Mouse (Mus musculus) embryo, embryonic 10 days (tissue): ENCODE measurements around the gene Adamts20.
"Not testable (repeated sequence)": the region's sequence is repeated elsewhere in the genome, so short reads cannot be mapped to it uniquely, and the experiment has no call there.

Source experiments
- DNase-seq: peaks from one replicate; pipeline ENCODE4 v3.0.0-alpha.2; 2015; ENCODE audit warnings: low spot score

The Adamts20 gene

DNA sequence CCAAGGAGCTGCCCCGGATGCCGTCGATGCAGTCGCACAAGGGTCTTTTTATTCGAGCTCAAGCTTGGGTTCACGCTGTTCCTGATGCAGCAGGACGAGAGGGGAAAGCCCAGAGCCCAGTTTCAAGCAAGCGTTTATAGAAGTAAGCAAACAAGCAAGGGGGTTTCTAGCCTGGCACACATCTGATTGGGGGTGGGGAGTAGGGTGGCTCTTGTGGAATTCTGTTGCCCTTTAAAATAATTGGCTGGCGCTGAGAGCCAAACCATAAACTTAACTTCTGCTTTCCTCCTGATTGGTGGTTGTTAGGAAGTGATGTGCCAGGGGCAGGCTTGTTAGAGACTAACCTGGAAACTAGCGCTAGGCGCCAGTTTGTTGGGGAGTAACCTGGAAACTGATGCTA, at the start of gene Adamts20:
Gene Adamts20, minus strand, starts transcription at position 101 of the 400 bp plus-strand sequence.
- DNase-seq, result no peak

DNA sequence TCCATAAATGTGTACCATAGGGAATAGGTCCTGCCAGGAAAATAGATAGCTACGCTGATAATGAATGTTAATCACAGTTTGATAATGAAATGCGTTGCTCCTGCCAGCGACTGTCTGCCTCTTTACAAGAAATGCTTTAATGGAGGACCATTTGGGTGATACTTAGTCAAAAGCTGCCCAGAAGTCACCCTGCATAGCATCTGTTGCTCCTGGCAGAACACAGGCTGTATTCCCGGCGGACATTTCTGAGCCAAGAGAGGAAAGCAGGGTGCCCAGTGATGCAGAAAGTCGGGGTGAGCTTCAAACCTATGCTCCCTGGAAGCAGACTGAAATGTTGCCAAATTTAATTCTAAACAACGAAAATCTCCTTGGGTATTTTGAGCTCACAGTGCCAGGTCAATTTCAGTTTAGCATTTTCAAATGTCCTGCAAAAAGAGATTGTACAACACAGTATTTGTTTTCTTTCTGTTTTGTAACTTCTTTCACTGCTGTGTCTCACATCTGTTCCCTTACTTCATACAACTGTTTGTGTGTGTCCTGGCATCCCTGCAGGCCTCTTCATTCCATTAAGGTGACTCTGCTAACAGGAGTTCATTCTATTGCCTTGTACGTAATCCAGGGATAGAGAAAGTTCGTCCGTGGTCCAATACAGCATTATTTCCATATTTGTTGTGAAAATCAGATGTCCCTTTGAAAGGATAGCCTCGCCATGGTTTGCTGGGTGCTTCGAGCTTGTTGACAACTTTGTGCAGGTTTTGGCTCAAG, 38.4 kb upstream of the Adamts20 start:
- no peak for DNase-seq

DNA sequence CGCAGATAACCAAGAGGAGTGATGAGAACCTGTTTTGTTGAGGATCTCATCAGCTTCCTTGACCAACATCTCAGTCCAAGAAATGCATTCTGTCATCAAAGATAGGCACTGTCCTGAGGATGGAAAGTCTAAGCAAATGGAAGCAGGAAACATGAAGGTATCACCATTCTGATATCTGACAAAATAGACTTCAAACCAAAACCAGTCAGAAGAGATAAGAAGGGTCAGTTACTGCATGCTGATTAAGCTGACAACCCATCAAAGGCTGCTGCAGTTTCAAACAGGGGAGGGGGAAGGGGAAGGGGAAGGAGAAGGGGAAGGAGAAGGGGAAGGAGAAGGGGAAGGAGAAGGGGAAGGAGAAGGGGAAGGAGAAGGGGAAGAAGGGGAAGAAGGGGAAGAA, 34.0 kb upstream of the Adamts20 start:
- DNase-seq, result no peak

DNA sequence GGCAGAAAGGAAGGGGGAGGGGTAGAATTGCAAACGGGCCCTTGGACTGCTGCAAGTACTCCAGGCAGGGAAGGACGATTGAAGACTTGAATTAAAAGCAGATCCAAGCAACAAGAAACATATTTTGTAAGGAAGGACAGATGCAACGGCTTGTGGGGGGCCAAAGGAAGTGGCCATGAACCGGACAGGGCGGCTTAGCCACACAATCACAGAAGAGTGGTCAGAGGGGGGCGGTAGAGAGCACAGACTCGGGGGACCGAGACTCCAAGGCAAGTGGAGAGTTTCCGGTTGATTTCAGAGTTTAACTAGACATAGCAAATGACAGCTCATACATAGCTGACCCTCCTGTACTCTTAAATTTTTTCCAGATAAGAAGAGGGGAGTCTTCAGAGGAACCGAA, 30.7 kb upstream of the Adamts20 start:
- no peak for DNase-seq

DNA sequence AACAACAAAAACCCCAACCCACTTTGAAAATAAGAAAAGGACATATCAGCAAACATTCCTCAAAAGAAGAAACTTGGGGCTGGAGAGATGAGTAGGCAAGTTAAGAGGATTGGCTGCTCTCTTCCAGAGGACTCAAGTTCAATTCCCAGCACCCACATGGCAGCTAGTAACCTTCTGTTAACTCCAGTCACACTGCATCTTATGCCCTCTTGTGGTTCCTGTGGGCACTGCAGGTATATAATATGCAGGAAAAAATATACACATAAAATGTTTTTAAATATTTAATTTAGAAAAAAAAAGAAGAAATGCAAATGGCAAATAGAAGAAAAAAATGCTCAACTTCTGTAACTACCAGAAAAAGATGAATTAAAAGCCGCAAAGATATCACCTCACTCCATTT, 29.2 kb upstream of the Adamts20 start:
- DNase-seq, result no peak

DNA sequence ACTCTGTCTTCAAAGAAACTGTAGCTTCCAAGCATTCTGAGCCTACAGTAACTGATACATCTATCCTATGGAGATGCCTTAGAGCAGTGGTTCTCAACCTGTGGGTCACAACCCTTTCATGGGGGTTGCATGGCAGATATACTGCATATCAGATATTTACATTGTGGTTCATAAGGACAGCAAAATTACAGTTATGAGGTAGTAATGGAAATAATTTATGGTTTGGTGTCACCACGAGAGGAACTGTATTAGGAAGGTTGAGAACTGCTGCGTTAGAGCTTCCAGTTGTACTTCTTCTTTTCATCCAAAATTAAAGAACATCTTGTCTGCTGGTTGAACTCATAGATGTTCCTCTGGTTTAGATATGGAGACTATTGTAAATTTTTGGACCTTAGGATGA, 24.2 kb upstream of the Adamts20 start:
- no peak for DNase-seq

DNA sequence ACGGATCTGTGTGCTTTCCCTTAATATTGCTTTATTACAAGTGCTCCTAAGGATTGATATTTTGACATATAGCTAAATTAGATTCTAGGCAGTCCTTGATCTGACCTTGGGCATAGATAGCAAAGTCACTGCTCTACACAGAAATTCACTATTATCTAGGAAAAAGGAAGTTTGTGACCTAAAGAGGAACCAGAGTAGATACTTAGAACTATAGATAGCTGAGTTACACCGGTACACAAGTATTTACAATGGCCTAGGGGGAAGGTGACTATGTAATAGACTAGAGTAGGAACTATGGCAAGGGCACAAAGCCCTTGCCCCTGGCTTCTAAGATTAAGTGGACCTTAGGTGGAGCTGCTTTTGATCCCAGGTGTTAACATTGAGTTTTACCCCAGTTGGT, 22.8 kb upstream of the Adamts20 start:
- not testable (repeated sequence) for DNase-seq

DNA sequence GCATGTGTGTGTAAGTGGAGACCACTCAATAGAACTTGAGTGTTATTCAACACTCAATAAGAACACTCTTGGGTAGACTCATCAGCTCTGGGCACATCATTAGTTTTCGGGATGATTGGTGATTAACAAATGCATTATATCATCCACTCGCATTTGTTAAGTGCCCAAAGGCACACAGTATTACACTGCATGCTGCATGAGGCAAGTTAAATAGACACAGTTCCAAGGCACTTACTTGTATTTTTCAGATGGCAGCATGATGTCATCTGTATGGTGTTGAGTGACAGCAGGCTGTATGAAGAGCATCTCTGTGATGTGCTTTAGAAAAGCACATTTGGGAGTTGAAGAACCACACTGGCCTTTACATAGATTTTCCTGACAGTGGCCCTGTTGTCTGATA, 17.3 kb upstream of the Adamts20 start:
- no peak for DNase-seq

DNA sequence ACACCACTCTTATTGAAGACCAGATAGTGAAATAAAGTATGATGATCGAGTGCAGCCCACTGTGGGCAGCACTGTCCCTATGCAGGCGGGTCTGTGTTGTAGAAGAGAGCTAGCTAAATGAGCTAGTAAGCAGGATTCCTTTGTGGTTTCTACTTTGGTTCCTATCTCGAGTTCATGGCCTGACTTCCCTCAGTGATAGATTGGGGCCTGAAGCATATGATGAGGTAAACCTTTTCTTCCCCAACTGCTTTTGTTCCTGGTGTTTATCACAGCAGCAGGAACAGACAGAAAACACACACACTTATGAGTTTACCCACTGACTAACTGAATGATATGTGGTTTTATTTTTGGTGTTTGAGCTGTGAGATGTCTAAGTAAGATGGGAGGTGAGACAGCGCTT, 15.6 kb upstream of the Adamts20 start:
- DNase-seq, result no peak

DNA sequence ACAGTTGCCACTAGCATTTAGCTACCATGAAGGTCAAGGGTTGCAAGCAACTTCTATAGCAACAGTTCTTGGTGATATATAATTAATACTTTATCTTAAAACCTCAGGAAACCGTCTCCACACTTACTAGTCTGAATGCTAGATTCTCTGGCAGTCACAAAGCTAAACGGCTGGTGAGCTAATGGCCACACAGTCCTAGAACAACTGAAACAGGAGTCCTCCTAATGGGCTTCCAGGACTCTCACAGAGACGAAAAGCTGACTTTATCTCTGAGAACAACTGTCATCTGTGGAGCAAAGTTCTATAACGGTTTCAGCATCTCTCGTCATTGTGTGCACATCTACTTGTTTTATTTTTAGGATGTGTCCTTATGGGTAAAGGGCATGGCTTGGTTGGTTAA, 15.0 kb upstream of the Adamts20 start:
- no peak for DNase-seq

DNA sequence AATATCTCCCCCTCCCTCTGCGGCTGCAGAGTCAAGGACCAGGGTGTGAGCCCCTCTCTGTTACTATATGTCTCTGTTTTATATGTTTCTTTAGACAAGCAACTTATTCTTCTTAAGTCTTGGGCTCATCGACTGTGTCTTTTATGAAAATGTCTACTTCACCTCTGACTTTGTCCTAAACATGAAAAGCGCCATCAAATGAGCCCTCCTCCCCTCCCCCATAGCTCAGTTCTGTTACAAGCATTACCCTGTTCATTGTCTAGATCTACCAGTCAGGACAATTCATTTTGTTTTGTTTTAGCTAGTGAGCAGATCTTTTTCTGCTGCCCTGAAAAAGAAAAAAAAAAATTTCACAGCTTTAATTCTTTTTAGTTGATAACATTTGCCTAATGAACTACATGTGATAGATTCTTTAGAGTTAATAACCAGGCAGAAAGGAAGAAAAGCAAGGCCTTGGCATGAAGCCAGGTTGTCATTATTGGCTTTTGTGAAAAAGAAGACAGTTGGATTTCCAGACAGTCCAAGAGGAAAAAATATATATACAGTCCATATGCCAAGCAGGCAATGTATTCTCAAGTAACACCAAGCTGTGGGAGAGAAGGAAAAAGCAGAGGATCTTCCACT, 14.4 kb upstream of the Adamts20 start:
- no peak for DNase-seq

DNA sequence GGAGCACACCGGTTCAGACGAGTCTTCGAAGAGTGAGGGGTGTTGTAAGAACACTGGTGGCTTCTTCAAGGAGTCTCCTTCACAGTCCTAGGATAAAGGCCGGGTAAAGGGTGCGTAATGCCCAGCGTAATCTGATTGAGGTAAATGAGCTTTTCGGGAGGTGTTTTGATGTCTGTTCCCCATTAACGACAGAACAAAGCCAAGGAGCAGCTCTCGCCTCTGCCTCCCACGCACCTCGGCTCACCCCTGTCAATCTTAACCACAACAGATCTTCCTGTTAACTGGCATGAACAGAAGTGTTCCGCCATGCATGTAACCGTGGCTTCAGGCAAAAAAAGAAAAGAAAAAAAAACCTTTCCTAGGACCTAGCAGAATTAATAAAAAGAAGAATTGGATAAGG, 13.5 kb upstream of the Adamts20 start:
- peak; percentile 56 for DNase-seq

DNA sequence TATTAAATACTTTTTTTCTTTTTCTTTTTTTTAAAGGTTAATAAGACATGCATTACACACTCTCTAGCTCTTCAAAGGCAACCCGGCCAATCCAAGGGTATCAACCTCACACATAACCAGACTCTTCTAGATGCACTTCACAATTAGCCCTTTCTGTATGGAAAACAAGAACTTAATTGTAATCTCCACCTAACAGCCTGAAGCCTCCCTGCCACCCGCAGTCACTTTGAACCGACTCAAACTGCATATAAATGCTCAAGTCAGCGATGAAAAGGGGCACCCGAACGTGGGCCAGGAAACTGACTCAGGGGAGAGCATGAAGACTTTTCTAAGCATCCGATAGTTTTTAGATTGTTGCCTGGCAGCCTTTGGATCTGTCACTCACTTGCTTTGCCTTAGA, 12.1 kb upstream of the Adamts20 start:
- DNase-seq, result no peak

DNA sequence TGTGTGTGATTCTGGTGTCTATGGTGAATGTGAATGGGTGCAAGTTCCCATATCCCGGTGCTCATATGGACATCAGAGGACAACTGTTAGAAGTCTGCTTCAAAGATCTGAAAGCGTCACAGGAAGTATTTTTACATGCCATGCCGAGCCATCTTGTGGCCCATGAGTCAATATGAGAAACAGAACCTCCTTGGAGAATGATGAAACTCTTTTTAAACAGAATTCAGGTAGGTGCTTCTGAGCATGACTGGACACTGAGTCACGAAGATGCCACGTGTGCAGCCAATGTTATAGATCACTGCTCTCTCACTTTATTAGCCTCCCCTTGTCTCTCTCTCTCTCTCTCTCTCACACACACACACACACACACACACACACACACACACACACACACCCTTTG, 10.8 kb upstream of the Adamts20 start:
- no peak for DNase-seq

DNA sequence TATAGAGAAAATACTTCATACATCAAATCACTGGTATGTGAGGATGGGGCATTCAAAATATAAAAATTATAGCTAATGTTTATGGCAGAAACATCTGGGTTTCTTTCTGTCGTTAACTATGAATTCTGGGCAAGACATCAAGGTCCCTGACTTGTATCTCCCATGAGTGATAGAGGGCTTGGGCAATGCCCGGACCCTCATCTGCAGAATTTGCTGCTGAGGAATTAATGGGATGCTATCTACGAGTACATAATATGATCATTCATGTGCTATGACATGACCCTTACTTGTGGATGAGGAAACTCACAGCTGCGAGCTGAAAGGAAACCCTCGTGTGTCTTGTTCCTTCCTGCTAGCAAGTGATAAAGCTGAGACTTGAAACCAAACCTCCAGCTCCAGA, 5.1 kb upstream of the Adamts20 start:
- DNase-seq, result no peak

DNA sequence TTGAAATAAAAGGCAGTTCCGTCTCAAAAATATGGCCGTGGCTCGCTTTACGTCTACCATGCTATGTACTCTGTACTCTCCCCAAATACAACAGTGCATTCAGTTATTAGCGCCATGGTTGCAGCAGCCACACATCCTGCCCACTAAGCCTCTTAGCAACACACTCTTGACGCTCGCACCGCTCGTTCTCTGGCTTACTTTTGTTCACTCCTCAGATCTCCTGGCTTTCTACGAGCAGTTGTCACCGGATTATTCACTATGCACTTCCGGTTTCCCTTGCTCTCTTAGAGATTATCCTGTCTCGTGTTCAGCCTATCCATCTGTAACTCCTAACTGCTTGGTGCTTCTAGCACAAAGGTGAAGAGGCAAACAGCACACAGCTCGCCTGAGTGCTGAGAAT, 337 bp downstream of the Adamts20 start:
- no peak for DNase-seq

DNA sequence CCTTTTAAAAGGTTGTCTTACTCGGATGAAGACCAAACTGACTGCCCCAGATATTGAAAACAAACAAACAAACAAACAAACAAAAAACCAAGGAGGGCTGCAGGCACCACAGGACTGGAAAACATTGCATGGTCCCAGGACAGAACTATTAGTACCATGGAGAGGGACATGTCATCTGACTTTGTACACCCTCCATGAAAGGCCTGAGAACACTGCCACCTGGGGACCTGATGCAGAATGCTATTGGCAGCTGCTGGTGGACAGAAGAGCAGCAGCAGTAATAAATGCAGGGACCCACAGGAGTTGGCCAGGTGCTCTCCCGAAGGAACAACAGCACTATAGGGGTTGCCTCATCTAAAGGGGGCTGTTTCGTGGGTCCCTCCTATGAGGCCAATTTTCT, 2.0 kb downstream of the Adamts20 start:
- DNase-seq, result peak; percentile 47

DNA sequence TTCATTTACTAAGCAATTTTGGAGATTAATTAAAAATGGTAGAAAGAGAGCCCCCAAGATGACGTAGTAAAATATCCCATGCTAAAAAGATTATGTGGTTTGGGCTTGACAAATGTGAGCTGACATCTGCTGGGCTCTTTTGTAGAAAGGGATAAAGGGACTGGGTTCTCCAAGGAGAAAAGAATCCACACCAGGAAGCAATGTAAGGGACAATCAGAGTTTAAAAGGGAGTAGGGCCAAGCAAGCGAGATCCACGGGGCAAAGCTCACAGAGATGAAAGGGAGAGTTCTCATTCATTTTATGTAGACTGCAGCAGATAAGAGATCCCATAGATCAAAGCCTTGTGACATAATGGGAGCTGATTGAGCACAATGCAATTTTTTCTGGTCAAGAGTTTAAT, 3.0 kb downstream of the Adamts20 start:
- no peak for DNase-seq

DNA sequence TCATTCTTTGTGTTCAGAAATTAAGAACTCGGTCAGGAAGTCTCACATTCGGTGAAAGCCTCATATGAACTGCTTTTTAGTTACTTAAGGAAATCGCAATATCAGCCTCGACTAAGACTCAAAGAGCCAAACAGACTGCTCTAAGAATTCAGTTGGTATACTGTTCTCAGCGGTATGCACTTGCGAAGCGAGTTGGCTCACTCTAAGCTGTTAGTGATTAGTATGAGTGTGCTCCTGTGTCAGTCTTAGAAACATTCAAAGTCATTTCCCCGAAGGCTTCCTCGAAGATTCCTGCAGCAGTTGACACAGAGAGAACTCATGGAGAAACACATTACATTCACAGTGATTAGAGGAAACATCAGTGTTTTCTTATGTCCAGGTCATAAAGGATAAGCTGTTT, 4.1 kb downstream of the Adamts20 start:
- DNase-seq, result peak; percentile 18

DNA sequence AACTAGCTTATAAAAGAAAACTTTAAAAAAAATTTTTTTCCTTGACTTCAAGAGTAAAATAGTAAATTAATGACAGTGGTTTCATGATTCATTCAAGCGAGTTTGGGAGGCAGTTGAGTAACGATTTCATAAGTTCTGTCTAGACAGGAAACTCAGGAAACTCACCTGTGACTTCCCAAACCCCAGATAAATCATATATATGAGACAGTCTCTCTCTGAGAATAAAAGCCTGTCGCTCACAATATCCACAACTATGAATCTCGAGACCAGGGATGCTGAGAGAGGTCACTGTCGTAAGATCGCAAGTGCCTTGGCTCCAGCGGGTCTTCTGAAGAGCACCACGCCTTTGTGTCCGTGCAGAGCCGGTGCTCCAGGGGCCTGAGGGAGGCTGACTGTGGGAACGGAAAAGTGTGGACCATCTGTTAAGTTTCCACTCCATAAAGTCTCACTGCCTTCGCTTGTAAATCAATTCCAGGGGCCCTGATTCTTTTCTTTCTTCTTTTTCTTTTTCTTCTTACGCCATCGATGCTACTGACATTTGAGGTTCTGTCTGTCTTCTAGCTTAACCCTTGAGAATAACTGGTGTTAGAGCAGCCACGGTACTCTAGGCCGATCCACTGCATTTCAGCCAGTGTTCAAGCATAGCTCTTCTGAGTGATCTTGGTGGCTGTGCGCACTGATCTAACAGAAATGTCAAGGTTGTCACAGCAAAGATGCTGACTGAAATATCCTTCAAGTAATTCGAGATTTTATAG, 7.4 kb downstream of the Adamts20 start:
- peak; percentile 44 for DNase-seq

DNA sequence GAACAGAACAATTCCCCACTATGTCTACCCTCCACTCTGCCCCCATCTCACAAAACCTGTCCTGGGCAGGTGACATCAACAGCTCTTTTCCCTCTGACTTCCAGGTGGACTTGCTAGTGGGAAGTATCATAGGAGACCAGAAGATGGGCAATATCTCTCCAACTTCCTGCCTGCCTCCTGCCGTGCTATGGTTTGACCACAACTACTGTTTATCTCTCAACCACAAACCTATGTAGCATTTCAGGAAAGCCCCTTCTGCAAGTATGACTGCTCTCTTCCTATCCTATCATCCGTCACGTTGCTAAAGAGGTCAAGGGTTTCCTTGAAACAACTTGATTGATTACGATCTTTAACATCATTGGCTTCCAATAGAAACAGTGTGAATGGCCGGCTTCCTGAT, 12.4 kb downstream of the Adamts20 start:
- no peak for DNase-seq

DNA sequence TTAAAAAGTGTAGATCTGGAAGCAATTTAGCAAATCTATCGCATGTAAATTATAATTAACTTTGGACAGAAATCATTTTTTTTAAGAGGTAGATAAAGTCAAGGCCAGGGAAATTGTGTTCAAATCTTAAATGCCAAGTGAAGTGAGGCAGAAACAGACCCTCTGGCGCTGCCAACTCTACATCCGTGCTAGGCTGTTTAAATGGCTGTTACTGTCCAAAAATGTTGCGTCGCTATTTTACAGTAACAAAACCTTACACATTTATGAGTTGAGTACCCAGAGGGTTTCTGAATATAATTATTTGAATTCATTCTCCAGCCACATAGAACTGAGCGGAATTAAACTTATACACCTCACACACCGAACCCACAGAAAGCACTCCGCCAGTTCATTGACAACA, 13.6 kb downstream of the Adamts20 start:
- DNase-seq, result no peak

DNA sequence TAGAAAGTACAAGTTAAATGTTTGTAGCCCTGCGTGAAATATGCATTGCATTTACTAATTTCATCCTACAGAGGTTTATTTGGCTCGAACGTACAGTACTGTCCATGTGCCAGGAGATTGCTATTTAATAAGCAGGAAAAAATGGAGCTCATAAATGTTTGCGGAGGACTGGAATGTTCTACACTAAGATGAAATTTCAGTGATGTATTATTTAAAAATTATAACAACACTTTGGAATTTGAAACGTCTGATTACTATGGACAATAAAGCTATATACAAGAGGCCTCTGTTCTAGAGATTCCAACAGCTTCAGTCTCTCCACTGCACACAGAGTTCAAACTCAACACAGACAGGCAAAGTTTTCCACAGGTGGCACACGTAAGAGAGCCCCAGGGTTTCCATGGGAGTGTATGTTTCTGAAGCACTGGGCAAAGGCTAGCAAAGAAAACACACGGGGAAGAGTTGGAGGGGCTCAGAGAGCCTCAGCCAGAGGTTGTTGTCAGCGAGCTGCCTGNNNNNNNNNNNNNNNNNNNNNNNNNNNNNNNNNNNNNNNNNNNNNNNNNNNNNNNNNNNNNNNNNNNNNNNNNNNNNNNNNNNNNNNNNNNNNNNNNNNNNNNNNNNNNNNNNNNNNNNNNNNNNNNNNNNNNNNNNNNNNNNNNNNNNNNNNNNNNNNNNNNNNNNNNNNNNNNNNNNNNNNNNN, 20.6 kb downstream of the Adamts20 start:
- peak; percentile 65 for DNase-seq
